Mouse (Mus musculus) cerebellum, adult 2 months (tissue): ENCODE data around the gene Lce1i.

Experiments used
- CTCF ChIP-seq: fragments of 200-500 bp; IDR thresholded peaks from 2 replicates; pipeline ENCODE4 v1.5.1; 2011; ENCODE audit warnings: low read depth, mild to moderate bottlenecking, control low read depth, low read length, moderate library complexity, borderline replicate concordance; ENCODE audit not compliant: insufficient read depth
- POLR2A ChIP-seq: fragments of 200-500 bp; IDR thresholded peaks from 2 replicates; pipeline ENCODE4 v1.6.1; 2011; ENCODE audit warnings: low read length, control low read depth, borderline replicate concordance; ENCODE audit not compliant: insufficient read depth

DNA sequence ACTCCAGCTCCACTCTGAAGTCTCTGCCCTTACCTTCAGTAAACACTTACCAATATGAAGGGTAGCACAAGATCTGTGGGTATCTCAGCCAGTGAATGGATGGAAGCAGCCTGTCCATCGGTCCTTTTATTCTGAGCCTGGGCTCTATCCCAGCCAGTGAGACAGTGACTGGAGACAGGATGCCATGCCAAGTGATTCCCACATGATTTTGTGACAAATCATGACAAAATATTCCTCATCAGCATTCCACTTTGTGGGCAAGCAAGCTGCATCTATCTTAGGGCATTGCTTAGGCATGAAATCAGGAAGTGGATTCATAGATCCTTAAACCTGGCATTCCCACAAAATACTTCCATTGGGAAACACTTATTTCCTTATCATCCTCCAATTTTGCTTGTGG lies 26.5 kb downstream of the Lce1i start, which contains the start of gene Lce1g:
- TF ChIP-seq CTCF (no peak), POLR2A (no peak)
